Mouse (Mus musculus) C2C12 (cell line): ENCODE measurements around the gene Tcn2. TPM values are rescaled to one million over a fixed set of nuclear protein-coding genes. Genes with fewer than 3 reads are reported as not detected.

Source experiments
- H3K27me3 ChIP-seq: one replicate; pipeline ENCODE4 v1.6.1; 2011; ENCODE audit not compliant: control insufficient read depth, insufficient read depth, insufficient read length
- H3K36me3 ChIP-seq: one replicate; pipeline ENCODE4 v1.6.1; 2011; ENCODE audit not compliant: control insufficient read depth, insufficient read depth
- H3K4me3 ChIP-seq: one replicate; pipeline ENCODE4 v1.5.1; 2011; ENCODE audit warnings: mild to moderate bottlenecking, control low read depth; ENCODE audit not compliant: poor library complexity, insufficient read depth, severe bottlenecking
- H3K79me2 ChIP-seq: one replicate; pipeline ENCODE4 v1.6.1; 2011; ENCODE audit not compliant: control insufficient read depth, insufficient read depth
- H3K79me3 ChIP-seq: one replicate; pipeline ENCODE4 v1.6.1; 2011; ENCODE audit warnings: low read depth, control low read depth
- H3ac ChIP-seq: one replicate; pipeline ENCODE3; 2011; ENCODE audit warnings: low read depth; ENCODE audit not compliant: control insufficient read depth, insufficient read length
- CEBPB ChIP-seq: IDR thresholded peaks from one replicate; pipeline ENCODE4 v1.6.1; 2011; ENCODE audit warnings: low read depth, mild to moderate bottlenecking, control low read depth, moderate library complexity
- CTCF ChIP-seq: IDR thresholded peaks from one replicate; pipeline ENCODE4 v1.5.1; 2011; ENCODE audit not compliant: control insufficient read depth, insufficient read depth, insufficient read length
- FOSL1 ChIP-seq: IDR thresholded peaks from one replicate; pipeline ENCODE4 v1.8.0; 2011; ENCODE audit warnings: mild to moderate bottlenecking, low read length; ENCODE audit not compliant: poor library complexity, insufficient read depth, severe bottlenecking
- MAX ChIP-seq: IDR thresholded peaks from one replicate; pipeline ENCODE4 v1.6.1; 2011; ENCODE audit warnings: mild to moderate bottlenecking, control low read depth
- MYOD1 ChIP-seq: IDR thresholded peaks from one replicate; pipeline ENCODE4 v1.6.1; 2011; ENCODE audit warnings: low read depth; ENCODE audit not compliant: control insufficient read depth, insufficient read length
- MYOG ChIP-seq: IDR thresholded peaks from one replicate; pipeline ENCODE4 v1.6.1; 2011; ENCODE audit not compliant: control insufficient read depth, insufficient read length; ENCODE audit errors: extremely low read depth
- USF1 ChIP-seq: IDR thresholded peaks from one replicate; pipeline ENCODE4 v1.6.1; 2011; ENCODE audit warnings: low read depth, mild to moderate bottlenecking, control low read depth, moderate library complexity
- polyA plus RNA-seq: library from polyadenylated mRNA; unstranded; fragments of >200 nt; fragmentation: generic; extraction: Trizol; gene quantifications from one replicate; pipeline ENCODE4 v1.2.1, GENCODE M21; 2012; ENCODE audit warnings: missing spikeins

The Tcn2 gene
- polyA plus RNA-seq, 1 experiment = 3.4 TPM

DNA sequence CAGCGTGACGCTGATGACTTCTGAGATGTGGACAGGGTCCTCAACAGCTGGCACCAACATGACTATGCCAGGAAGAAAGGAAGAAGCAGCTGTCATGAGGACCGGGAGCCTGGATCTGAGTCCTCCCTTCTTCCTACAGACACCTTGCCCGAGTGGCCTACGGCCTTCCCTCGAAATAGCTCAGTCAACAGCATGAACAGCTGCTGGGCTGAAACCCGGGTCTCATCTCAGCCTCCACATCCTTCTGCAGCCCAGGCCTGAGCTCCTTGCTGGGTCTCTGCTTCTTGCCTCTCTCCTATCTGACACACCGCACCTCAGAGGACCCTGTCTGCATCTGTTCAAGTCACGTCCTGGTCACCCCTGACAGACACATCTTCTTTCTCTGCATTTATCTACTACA is 9.8 kb downstream of the Tcn2 start:
- Histone ChIP-seq H3K4me3 (no peak overlapping the region), H3K79me2 (no peaks in the 10 kb centered on the region), H3K27me3 (peaks cover 12% of the 10 kb centered on the region), H3K79me3 (no peaks in the 10 kb centered on the region), H3ac (no peak overlapping the region), H3K36me3 (no peaks in the 10 kb centered on the region)
- TF ChIP-seq FOSL1 (no peak), CEBPB (no peak), MAX (no peak), USF1 (no peak), CTCF (no peak), MYOD1 (no peak), MYOG (no peak)

DNA sequence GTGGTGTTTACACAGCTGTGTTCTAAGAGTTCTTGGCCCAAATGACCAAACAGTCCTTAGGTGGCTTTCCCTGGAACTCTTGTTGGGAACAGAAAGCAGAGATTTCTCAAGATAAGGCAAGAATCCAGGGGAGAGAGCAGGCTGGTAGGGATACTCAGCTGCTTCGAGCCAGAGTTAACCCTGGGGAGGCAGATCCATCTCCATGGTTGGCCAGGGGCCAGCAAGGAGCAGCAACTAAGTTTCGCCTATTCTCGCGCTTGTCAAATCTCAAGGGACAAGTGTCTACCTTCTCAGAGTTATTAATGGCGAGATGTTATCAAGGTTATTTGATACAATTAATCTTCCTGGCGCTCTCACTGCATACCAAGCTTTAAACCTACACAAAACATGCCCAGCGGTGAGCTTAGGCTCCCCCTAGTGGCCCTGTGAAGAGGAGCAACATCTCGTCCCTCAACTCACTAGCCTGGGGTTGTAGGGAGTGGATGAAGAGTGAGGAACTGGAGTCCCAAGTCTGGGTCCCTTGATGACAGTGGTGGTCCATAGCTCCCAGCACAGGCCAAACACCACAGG is 10.6 kb downstream of the Tcn2 start:
- no peak for TF ChIP-seq CEBPB
- peak; percentile 78 for TF ChIP-seq CTCF
- TF ChIP-seq USF1 = no peak
- peak; percentile 17 for TF ChIP-seq MYOD1
- no peak overlapping the region for H3K4me3 ChIP-seq

DNA sequence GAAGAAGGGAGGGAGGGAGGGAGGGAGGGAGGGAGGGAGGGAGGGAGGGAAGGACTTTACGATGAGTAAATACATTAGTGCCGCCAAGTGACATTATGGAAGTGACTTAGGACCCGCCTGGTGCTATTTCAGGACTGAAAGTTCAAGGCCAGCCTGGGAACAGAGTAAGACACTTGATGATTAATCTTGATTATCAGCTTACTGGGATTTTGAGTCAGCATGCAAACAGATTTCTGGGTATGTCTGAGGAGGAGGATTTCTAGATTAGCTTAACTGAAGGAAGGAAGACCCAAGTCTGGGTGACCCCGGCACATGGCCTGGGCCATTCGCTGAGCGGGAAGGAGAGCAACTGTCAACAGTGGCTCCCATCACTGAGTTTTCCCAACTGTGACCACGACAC is 11.5 kb downstream of the Tcn2 start:
- Histone ChIP-seq H3K36me3 (no peaks in the 10 kb centered on the region), H3K4me3 (no peak overlapping the region), H3ac (no peak overlapping the region), H3K79me2 (no peaks in the 10 kb centered on the region), H3K79me3 (no peaks in the 10 kb centered on the region), H3K27me3 (peaks cover 4% of the 10 kb centered on the region)
- TF ChIP-seq MYOG (no peak), FOSL1 (no peak), CTCF (no peak), MAX (no peak), MYOD1 (no peak), USF1 (no peak), CEBPB (no peak)

More for the DNA sequence above, 10.6 kb downstream of the Tcn2 start:
- H3K79me2 ChIP-seq = no peaks in the 10 kb centered on the region
- no peaks in the 10 kb centered on the region for H3K36me3 ChIP-seq
- no peak overlapping the region for H3ac ChIP-seq
- H3K79me3 ChIP-seq = no peaks in the 10 kb centered on the region
- peaks cover 8% of the 10 kb centered on the region for H3K27me3 ChIP-seq

DNA sequence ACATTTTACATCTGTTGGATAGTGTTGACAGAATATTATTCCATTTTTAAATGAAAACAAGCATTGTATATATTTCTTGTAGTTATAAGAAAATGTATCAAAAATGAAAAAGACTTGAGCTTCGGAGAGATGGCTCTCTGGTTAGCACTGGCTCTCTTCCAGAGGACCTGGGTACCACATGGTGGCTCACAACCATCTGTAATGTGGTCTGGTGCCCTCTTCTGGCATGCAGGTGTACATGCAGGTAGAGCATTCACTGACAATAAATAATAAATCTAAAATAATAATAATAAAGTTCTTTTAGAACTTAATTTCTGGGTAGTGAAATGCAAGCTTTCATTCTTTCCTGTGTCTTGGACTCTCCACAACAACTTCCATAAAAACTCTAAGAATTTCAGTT is 13.2 kb downstream of the Tcn2 start:
- H3ac ChIP-seq = no peak overlapping the region
- no peaks in the 10 kb centered on the region for H3K79me3 ChIP-seq
- TF ChIP-seq MYOD1 = no peak
- TF ChIP-seq MYOG = no peak
- TF ChIP-seq MAX = peak; percentile 46
- no peak for TF ChIP-seq CEBPB
- TF ChIP-seq CTCF = no peak
- no peak for TF ChIP-seq USF1
- no peak for TF ChIP-seq FOSL1
- H3K4me3 ChIP-seq = no peak overlapping the region
- H3K79me2 ChIP-seq = no peaks in the 10 kb centered on the region
- H3K36me3 ChIP-seq = no peaks in the 10 kb centered on the region
- H3K27me3 ChIP-seq = no peaks in the 10 kb centered on the region

DNA sequence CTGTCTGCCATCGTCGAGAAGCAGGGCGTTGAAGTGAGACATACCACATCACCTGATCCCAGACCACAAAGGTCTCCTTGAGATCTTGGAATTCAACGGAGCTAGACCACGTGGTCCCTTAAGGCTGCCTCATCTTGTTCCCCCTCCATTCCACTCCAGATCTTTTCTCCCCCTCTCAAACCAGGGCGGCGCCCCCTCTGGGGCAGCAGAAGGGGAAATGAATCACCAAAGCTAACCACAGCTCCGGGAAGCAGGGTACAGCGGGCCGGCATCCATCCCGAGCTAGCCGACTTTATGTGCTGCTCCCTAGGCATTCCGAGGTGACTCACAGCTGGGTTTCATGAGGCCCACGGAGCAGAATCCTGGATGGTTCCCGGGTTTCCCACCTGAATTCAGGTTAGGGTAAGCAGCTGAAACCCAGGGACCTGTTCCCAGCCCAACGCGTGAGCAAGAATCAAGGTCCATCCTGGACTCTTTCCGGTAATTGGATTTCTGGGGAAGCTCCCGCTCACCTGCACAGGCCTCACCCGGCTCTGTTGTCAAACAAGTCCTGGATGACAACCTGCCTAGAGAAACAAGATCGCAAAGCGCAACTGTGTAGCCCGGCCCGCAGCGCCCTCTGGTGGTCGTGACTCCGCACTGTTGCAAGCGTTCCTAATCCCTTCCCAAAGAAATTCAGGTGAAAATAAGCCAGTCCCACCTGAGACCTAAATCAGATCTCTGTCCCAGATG is 17.7 kb downstream of the Tcn2 start, which contains the start of gene Slc35e4:
TSS of gene Slc35e4 (minus strand) at position 556 of the 732 bp plus-strand sequence.
- Histone ChIP-seq H3K79me3 (peaks cover 39% of the 10 kb centered on the region), H3K79me2 (peaks cover 44% of the 10 kb centered on the region), H3K4me3 (peak within 1 kb of the TSS; percentile 91), H3K27me3 (no peaks in the 10 kb centered on the region), H3ac (peak within 1 kb of the TSS; percentile 72), H3K36me3 (peaks cover 8% of the 10 kb centered on the region)
- peak; percentile 98 for TF ChIP-seq MAX
- peak; percentile 83 for TF ChIP-seq FOSL1
- TF ChIP-seq MYOD1 = peak; percentile 18
- TF ChIP-seq USF1 = peak; percentile 95
- TF ChIP-seq MYOG = no peak
- no peak for TF ChIP-seq CEBPB
- peak; percentile 76 for TF ChIP-seq CTCF
